Mouse (Mus musculus) bone marrow, adult 2 months (tissue): ENCODE measurements around the gene Zswim4.

ENCODE experiments used
- CTCF ChIP-seq: fragments of 200-500 bp; IDR thresholded peaks from 2 replicates; pipeline ENCODE4 v1.5.1; 2011; ENCODE audit warnings: low read length, control low read depth; ENCODE audit not compliant: control insufficient read depth, insufficient read depth
- POLR2A ChIP-seq: fragments of 200-500 bp; IDR thresholded peaks from 2 replicates; pipeline ENCODE4 v1.6.1; 2011; ENCODE audit warnings: low read depth, mild to moderate bottlenecking, control low read depth, low read length, borderline replicate concordance; ENCODE audit not compliant: control insufficient read depth

- no peak for TF ChIP-seq CTCF
- TF ChIP-seq POLR2A, result no peak
Measured at GRCm38 (mm10) chr8:84180530-84181190, 56.2 kb downstream of the Zswim4 start.
